Mouse (Mus musculus) gastrocnemius, postnatal 4 days (tissue): Measurements from ENCODE around the gene Gm9195. TPM values are rescaled to one million over a fixed set of nuclear protein-coding genes. Genes with fewer than 3 reads are reported as not detected.

Experiments used
- DNase-seq, 2 experiments: peaks; one replicate each; pipeline ENCODE4 v3.0.0; 2021 to 2022; ENCODE audit warnings: low spot score in 2 of 2, mixed read lengths in 2 of 2
- long read RNA-seq, 2 experiments: library from polyadenylated mRNA; stranded (forward); transcript quantifications; one replicate each; pipeline ENCODE4 v2.0.0; 2021
- total RNA-seq, 2 experiments: library from RNA; stranded (reverse); gene quantifications; 2 replicates each; pipeline ENCODE4 v1.2.3; 2021

Gene Gm9195
- not detected for total RNA-seq
- long read RNA-seq, experiment 1: 0 reads
- long read RNA-seq, experiment 2: 0 reads

GRCm38 (mm10) chr14:72491738-72492137, at the start of gene Gm9195:
Gene Gm9195, minus strand, starts transcription at chr14:72491838.
- no peak for DNase-seq

- DNase-seq: no peak
Observed at GRCm38 (mm10) chr14:72536392-72537017, 44.9 kb upstream of the Gm9195 start.

- no peak for DNase-seq
Observed at GRCm38 (mm10) chr14:72533862-72534261, 42.2 kb upstream of the Gm9195 start.

GRCm38 (mm10) chr14:72532028-72532917, 40.6 kb upstream of the Gm9195 start:
- DNase-seq: no peak

- DNase-seq: no peak
Observed at GRCm38 (mm10) chr14:72527126-72527525, 35.5 kb upstream of the Gm9195 start.

GRCm38 (mm10) chr14:72519561-72519960, 27.9 kb upstream of the Gm9195 start:
- DNase-seq: no peak

- DNase-seq: no peak
Observed at GRCm38 (mm10) chr14:72518786-72519185, 27.1 kb upstream of the Gm9195 start.

- peak in 1 of 2 experiments; percentile 28 for DNase-seq
Observed at GRCm38 (mm10) chr14:72516376-72516775, 24.7 kb upstream of the Gm9195 start.

- no peak for DNase-seq
Observed at GRCm38 (mm10) chr14:72506723-72507420, 15.2 kb upstream of the Gm9195 start.

- peak in 1 of 2 experiments; percentile 29 for DNase-seq
Observed at GRCm38 (mm10) chr14:72506018-72506722, 14.5 kb upstream of the Gm9195 start.

- no peak for DNase-seq
Observed at GRCm38 (mm10) chr14:72504985-72505384, 13.3 kb upstream of the Gm9195 start.

- no peak for DNase-seq
Observed at GRCm38 (mm10) chr14:72503241-72503640, 11.6 kb upstream of the Gm9195 start.

GRCm38 (mm10) chr14:72493775-72494174, 2.1 kb upstream of the Gm9195 start:
- DNase-seq: no peak

- DNase-seq: no peak
Observed at GRCm38 (mm10) chr14:72490367-72490766, 1.3 kb downstream of the Gm9195 start.

- DNase-seq: no peak
Observed at GRCm38 (mm10) chr14:72474501-72474900, 17.1 kb downstream of the Gm9195 start.

GRCm38 (mm10) chr14:72468429-72468828, 23.2 kb downstream of the Gm9195 start:
- DNase-seq: no peak

GRCm38 (mm10) chr14:72466384-72466783, 25.3 kb downstream of the Gm9195 start:
- DNase-seq: no peak

- DNase-seq: no peak
Observed at GRCm38 (mm10) chr14:72461591-72461990, 30.0 kb downstream of the Gm9195 start.

GRCm38 (mm10) chr14:72460291-72460690, 31.3 kb downstream of the Gm9195 start:
- no peak for DNase-seq

- DNase-seq: no peak
Observed at GRCm38 (mm10) chr14:72458930-72459329, 32.7 kb downstream of the Gm9195 start.
